Mouse (Mus musculus) limb, embryonic 10.5 days (tissue): ENCODE measurements at regions not wholly inside any gene's neighbourhood (a gene's known extent, or its start where the extent isn't known, plus 50 kb on each side); places are given as distances from the start of the nearest gene placed in this dataset.

ENCODE experiments used
- DNase-seq: peaks from one replicate; pipeline ENCODE4 v3.0.0-alpha.2; 2017; ENCODE audit warnings: low spot score
- H3K27ac ChIP-seq: fragments of 300-500 bp; sonication (generic); 2 replicates; pipeline ENCODE4 v1.5.1; 2016; ENCODE audit warnings: mild to moderate bottlenecking
- H3K27me3 ChIP-seq: fragments of 300-500 bp; sonication (generic); 2 replicates; pipeline ENCODE4 v1.6.1; 2016; ENCODE audit warnings: low read depth, mild to moderate bottlenecking; ENCODE audit not compliant: poor library complexity, severe bottlenecking
- H3K36me3 ChIP-seq: fragments of 300-500 bp; sonication (generic); 2 replicates; pipeline ENCODE4 v1.6.1; 2016; ENCODE audit warnings: mild to moderate bottlenecking, moderate library complexity
- H3K4me1 ChIP-seq: fragments of 300-500 bp; sonication (generic); 2 replicates; pipeline ENCODE4 v1.6.1; 2016
- H3K4me3 ChIP-seq: fragments of 300-500 bp; sonication (generic); 2 replicates; pipeline ENCODE4 v1.5.1; 2016; ENCODE audit warnings: mild to moderate bottlenecking, moderate library complexity
- H3K9me3 ChIP-seq: fragments of 300-500 bp; sonication (generic); replicated peaks from 2 replicates; pipeline ENCODE4 v1.6.1; 2016; ENCODE audit warnings: mild to moderate bottlenecking
- WGBS: fragments of 180-500 bp; shearing (Covaris S2); methylation state at CpG from one replicate; pipeline ENCODE4 v1.1.7; 2016; 5-methylcytosine and 5-hydroxymethylcytosine counted together

- 86% methylated on average over 4 of the region's 4 CpGs for WGBS
- Histone ChIP-seq H3K9me3 (no peaks in the 10 kb centered on the region), H3K36me3 (no peaks in the 10 kb centered on the region), H3K4me3 (no peak overlapping the region), H3K27ac (no peak overlapping the region), H3K27me3 (no peaks in the 10 kb centered on the region), H3K4me1 (no peaks in the 10 kb centered on the region)
- no peak for DNase-seq
Measured at GRCm38 (mm10) chr11:55890161-55890560, 150.6 kb downstream of the Nmur2 start.

- DNase-seq, result no peak
- H3K27me3 ChIP-seq, result no peaks in the 10 kb centered on the region
- H3K9me3 ChIP-seq, result no peaks in the 10 kb centered on the region
- no peaks in the 10 kb centered on the region for H3K4me1 ChIP-seq
- WGBS, result 86% methylated on average over 2 of the region's 2 CpGs
- no peak overlapping the region for H3K4me3 ChIP-seq
- H3K36me3 ChIP-seq, result no peaks in the 10 kb centered on the region
- H3K27ac ChIP-seq, result no peak overlapping the region
Measured at GRCm38 (mm10) chr11:55878631-55879030, 162.2 kb downstream of the Nmur2 start.

GRCm38 (mm10) chr11:55867141-55867540 is 173.7 kb downstream of the Nmur2 start:
- Histone ChIP-seq H3K4me1 (no peaks in the 10 kb centered on the region), H3K4me3 (no peak overlapping the region), H3K27ac (no peak overlapping the region), H3K9me3 (no peaks in the 10 kb centered on the region), H3K27me3 (no peaks in the 10 kb centered on the region), H3K36me3 (no peaks in the 10 kb centered on the region)
- WGBS, result 88% methylated on average over 2 of the region's 2 CpGs
- DNase-seq, result no peak

GRCm38 (mm10) chr11:55859230-55859629 is 181.6 kb downstream of the Nmur2 start:
- Histone ChIP-seq H3K36me3 (no peaks in the 10 kb centered on the region), H3K4me3 (no peak overlapping the region), H3K4me1 (no peaks in the 10 kb centered on the region), H3K27ac (no peak overlapping the region), H3K27me3 (no peaks in the 10 kb centered on the region), H3K9me3 (no peaks in the 10 kb centered on the region)
- DNase-seq, result no peak
- 86% methylated on average over 7 of the region's 7 CpGs for WGBS

- DNase-seq, result no peak
- Histone ChIP-seq H3K27ac (no peak overlapping the region), H3K27me3 (no peaks in the 10 kb centered on the region), H3K9me3 (no peaks in the 10 kb centered on the region), H3K4me3 (no peak overlapping the region), H3K4me1 (no peaks in the 10 kb centered on the region), H3K36me3 (no peaks in the 10 kb centered on the region)
- 86% methylated on average over 6 of the region's 6 CpGs for WGBS
Measured at GRCm38 (mm10) chr11:55820479-55820878, 212.5 kb upstream of the Glra1 start.

GRCm38 (mm10) chr11:55816566-55816965 is 208.6 kb upstream of the Glra1 start:
- Histone ChIP-seq H3K27me3 (no peaks in the 10 kb centered on the region), H3K27ac (no peak overlapping the region), H3K9me3 (no peaks in the 10 kb centered on the region), H3K4me1 (no peaks in the 10 kb centered on the region), H3K4me3 (no peak overlapping the region), H3K36me3 (no peaks in the 10 kb centered on the region)
- no peak for DNase-seq

- no peaks in the 10 kb centered on the region for H3K36me3 ChIP-seq
- no peaks in the 10 kb centered on the region for H3K9me3 ChIP-seq
- H3K27me3 ChIP-seq, result no peaks in the 10 kb centered on the region
- H3K27ac ChIP-seq, result no peak overlapping the region
- no peaks in the 10 kb centered on the region for H3K4me1 ChIP-seq
- H3K4me3 ChIP-seq, result no peak overlapping the region
- 93% methylated on average over 3 of the region's 3 CpGs for WGBS
- peak; percentile 49 for DNase-seq
Measured at GRCm38 (mm10) chr11:55810685-55811084, 202.7 kb upstream of the Glra1 start.

- DNase-seq, result peak; percentile 30
- no peaks in the 10 kb centered on the region for H3K4me1 ChIP-seq
Measured at GRCm38 (mm10) chr11:55791195-55791865, 183.3 kb upstream of the Glra1 start.

GRCm38 (mm10) chr11:55789638-55790037 is 181.6 kb upstream of the Glra1 start:
- no peak overlapping the region for H3K27ac ChIP-seq
- peak; percentile 30 for DNase-seq
- H3K4me1 ChIP-seq, result no peaks in the 10 kb centered on the region
- H3K4me3 ChIP-seq, result no peak overlapping the region
- H3K36me3 ChIP-seq, result no peaks in the 10 kb centered on the region
- 84% methylated on average over 3 of the region's 3 CpGs for WGBS
- no peaks in the 10 kb centered on the region for H3K27me3 ChIP-seq
- no peaks in the 10 kb centered on the region for H3K9me3 ChIP-seq

More at GRCm38 (mm10) chr11:55791195-55791865, 183.3 kb upstream of the Glra1 start:
- H3K4me3 ChIP-seq, result no peak overlapping the region
- H3K9me3 ChIP-seq, result no peaks in the 10 kb centered on the region
- WGBS, result 30% methylated on average over 8 of the region's 8 CpGs
- no peak overlapping the region for H3K27ac ChIP-seq
- H3K27me3 ChIP-seq, result no peaks in the 10 kb centered on the region
- H3K36me3 ChIP-seq, result no peaks in the 10 kb centered on the region

GRCm38 (mm10) chr11:55781044-55781443 is 173.0 kb upstream of the Glra1 start:
- Histone ChIP-seq H3K9me3 (no peaks in the 10 kb centered on the region), H3K4me1 (no peaks in the 10 kb centered on the region), H3K27me3 (no peaks in the 10 kb centered on the region), H3K36me3 (no peaks in the 10 kb centered on the region), H3K27ac (no peak overlapping the region), H3K4me3 (no peak overlapping the region)
- no peak for DNase-seq
- WGBS, result 78% methylated on average over 3 of the region's 3 CpGs

GRCm38 (mm10) chr11:55780011-55780410 is 172.0 kb upstream of the Glra1 start:
- H3K4me1 ChIP-seq, result no peaks in the 10 kb centered on the region
- no peaks in the 10 kb centered on the region for H3K27me3 ChIP-seq
- no peak for DNase-seq
- no peaks in the 10 kb centered on the region for H3K9me3 ChIP-seq
- WGBS, result 80% methylated on average over 2 of the region's 2 CpGs
- H3K27ac ChIP-seq, result no peak overlapping the region
- no peaks in the 10 kb centered on the region for H3K36me3 ChIP-seq
- H3K4me3 ChIP-seq, result no peak overlapping the region

- Histone ChIP-seq H3K9me3 (no peaks in the 10 kb centered on the region), H3K27ac (no peak overlapping the region), H3K4me1 (no peaks in the 10 kb centered on the region), H3K4me3 (no peak overlapping the region), H3K27me3 (no peaks in the 10 kb centered on the region), H3K36me3 (no peaks in the 10 kb centered on the region)
- no peak for DNase-seq
- 74% methylated on average over 1 of the region's 1 CpGs for WGBS
Measured at GRCm38 (mm10) chr11:55773283-55773682, 165.3 kb upstream of the Glra1 start.

GRCm38 (mm10) chr11:55772538-55772937 is 164.5 kb upstream of the Glra1 start:
- H3K4me1 ChIP-seq, result no peaks in the 10 kb centered on the region
- H3K9me3 ChIP-seq, result no peaks in the 10 kb centered on the region
- no peak for DNase-seq
- H3K4me3 ChIP-seq, result no peak overlapping the region
- 78% methylated on average over 5 of the region's 5 CpGs for WGBS
- H3K27ac ChIP-seq, result no peak overlapping the region
- no peaks in the 10 kb centered on the region for H3K36me3 ChIP-seq
- no peaks in the 10 kb centered on the region for H3K27me3 ChIP-seq

- Histone ChIP-seq H3K9me3 (no peaks in the 10 kb centered on the region), H3K27me3 (no peaks in the 10 kb centered on the region), H3K36me3 (no peaks in the 10 kb centered on the region), H3K4me1 (no peaks in the 10 kb centered on the region), H3K4me3 (no peak overlapping the region), H3K27ac (no peak overlapping the region)
- no peak for DNase-seq
- WGBS, result 79% methylated on average over 13 of the region's 13 CpGs
Measured at GRCm38 (mm10) chr11:55772107-55772506, 164.1 kb upstream of the Glra1 start.
